Mouse (Mus musculus) urinary bladder, postnatal 36 days (tissue): ENCODE measurements around the gene Gm12184.
"Not testable (repeated sequence)": the region's sequence is repeated elsewhere in the genome, so short reads cannot be mapped to it uniquely, and the experiment has no call there.

ENCODE experiments used
- DNase-seq, 2 experiments: peaks; one replicate each; pipeline ENCODE4 v3.0.0; 2022; ENCODE audit warnings: low spot score in 2 of 2, mixed read lengths in 1 of 2

Gm12184 gene

DNA sequence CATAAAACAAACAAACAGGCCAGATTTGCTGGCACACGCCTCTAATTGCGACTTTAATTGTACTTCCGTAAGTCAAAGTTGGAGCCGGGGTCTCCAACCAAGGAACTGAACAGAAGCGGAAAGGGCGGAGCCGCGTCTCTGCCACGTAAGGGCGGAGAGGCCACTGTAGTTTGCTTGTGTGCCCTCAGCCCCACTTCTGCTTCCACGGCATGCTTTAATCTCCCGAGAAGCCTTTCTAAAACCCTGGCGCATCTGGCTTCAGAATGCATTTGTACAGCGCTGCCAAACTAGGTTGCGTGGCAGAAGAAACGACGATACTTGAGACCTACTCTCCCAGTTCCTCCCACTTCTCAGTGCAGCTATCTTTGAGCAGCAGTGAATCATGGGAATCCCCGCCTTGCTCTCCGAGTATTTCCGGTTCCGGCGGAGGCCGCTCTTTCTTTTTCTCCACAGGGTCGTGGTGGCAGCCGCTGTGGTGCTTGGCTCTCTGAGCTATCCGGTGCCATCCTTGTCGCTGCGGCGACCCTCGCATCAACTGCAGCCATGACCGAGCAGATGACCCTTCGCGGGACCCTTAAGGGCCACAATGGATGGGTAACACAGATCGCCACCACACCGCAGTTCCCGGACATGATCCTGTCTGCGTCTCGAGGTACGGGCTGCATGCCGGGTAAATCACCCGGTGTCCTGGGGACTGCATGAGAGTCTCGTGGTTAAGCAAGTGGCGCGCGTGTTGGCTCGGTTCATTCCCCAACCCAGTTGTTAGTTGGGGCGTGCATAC is 26.3 kb downstream of the Gm12184 start, which contains the start of gene Rack1:
Gene Rack1, plus strand, starts transcription at position 412 of the 781 bp plus-strand sequence.
- DNase-seq, result peak; percentile 87

DNA sequence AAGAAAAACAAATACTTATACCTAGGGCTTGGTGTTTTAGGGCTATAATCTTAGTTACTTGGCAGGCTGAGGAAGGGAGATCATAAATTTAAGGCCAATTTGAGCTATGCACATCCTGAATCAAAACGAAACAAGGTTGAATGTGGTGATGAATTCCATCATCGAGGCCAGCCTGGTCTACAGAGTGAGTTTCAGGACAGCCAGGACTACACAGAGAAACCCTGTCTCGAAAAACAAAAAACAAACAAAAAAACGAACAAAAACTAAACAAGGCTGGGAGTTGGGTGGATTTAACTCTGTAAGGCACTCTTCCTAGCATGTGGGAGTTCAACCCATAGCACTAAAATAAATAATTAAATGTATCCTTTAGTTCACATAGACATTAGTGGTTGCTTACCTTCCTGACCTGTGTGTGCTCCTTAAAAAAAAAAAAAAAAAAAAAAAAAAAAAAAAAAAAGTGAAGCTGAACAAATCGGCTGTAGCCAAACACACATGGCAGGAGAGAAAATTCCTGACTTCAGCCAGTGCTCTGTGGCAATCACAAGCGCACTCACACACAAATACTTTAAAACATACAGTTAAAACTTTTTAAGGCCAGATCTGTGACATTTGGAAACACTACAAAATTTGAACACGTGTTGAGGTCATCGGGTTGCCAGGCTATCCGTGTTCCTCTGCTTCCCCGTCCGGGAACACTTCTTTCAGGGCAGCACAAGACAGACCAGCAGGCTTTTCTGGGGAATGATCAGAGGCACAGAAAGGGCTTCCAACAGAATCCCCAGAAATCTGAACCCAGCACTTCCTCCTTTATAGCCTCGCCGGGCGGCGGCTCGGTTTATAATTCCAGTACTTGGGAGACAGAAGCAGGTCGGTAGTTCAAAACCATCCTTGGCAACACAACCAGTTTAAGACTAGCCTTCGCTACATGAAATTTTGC is 27.2 kb downstream of the Gm12184 start:
- DNase-seq, result peak in 1 of 2 experiments; percentile 15

DNA sequence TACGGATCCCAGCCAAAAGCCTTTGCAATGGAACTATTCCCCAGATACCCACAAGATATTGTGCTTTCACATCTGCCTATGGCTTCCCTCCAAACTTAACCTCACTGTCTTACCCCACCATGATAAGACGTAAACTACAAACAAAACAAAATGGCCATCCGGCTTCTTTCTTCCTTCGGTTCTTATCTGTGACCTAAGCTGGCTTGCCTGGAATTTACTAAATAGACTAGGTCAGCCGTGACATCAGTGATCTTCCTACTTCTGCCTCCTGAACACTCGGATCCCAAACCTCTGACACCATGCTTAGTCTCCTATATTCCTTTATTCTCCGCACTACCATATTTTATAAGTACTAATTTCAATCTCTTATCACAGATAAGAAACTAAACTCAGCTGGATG is 28.1 kb downstream of the Gm12184 start:
- DNase-seq, result no peak

DNA sequence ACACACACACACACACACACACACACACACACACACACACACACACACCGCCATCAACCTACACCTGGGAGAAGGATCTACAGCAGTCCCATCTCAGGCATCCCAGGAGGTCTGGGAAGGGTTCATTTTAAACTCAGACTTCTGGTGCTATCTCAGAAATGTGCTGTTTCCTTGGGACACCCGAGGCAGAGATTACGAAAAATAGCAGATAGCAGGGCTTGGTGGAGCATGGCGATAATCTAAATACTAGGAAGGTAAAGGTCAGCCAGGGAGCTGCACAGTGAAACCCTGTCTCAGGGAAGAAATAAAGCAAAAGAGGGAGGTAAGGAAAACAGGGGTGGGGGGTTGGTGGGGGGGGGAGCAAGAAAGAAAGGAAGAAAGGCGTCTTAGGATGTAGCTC is 29.2 kb downstream of the Gm12184 start:
- DNase-seq, result no peak

DNA sequence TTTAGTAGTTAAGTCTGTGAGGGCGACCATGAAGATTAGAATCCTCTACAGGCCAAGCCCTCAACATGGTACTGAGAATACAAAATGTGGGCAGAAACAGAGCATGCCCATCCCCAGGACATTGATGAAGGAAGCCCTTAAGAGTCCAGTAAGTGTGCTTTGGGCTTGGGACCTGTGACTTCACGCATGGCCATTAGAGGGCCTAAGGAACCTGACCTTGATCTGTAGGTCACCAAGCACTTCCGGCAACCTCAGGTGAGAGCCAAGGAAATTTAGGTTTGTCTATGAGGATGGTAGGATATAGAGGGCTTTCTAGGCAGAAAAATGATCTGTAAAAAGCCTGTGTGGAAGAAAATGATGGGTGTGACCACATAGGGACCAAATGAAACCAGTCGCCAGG is 30.2 kb downstream of the Gm12184 start:
- DNase-seq, result no peak

DNA sequence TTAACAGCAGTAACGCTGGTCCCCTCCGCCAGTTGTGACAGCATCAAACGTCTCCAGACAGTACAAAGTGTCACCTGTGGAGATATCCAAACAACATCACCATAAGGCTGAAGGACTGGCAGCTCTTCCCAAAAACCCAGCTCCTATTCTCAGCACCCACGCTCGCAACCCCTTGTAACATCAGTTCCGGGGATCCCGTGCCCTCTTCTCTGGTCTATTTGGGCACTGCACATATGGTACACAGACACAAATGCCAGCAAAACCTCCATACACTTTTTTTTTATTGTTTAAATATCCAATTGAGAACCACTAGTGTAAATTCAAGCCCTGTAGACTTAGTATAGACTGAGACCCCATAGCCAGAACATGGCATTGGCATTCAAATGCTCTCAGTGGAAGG is 31.2 kb downstream of the Gm12184 start:
- DNase-seq, result no peak

DNA sequence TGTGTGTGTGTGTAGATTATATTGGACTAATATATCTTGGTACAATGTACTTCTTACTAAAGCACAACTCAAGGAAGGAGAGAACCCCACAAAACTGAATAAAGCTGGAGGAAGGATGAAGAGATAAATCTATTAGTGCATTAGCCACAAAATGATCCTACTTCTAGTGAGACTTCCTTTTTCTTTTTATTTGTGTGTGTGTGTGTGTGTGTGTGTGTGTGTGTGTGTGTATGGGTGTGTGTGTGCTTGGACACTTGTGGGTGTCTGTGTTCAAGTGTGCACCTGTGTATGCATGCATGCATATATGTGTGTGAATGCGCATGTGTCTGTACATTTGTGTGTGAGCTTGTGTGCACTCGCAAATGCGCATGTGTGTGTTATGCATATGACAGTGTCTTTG is 33.3 kb downstream of the Gm12184 start:
- DNase-seq, result no peak

DNA sequence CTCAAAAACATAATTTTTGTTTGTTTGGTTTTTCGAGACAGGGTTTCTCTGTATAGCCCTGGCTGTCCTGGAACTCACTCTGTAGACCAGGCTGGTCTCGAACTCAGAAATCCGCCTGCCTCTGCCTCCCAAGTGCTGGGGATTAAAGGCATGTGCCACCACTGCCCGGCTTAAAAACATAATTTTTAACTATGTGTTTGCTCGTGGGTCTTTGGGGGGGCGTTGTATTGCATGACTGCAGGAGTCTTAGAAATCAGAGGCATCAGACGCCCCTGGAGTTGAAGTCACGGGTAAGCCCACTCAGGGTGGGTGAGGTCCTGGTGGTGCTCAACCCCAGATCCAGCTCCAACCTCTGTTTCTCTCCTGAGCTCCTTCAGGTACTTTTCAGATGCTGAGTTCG is 34.6 kb downstream of the Gm12184 start:
- not testable (repeated sequence) for DNase-seq

DNA sequence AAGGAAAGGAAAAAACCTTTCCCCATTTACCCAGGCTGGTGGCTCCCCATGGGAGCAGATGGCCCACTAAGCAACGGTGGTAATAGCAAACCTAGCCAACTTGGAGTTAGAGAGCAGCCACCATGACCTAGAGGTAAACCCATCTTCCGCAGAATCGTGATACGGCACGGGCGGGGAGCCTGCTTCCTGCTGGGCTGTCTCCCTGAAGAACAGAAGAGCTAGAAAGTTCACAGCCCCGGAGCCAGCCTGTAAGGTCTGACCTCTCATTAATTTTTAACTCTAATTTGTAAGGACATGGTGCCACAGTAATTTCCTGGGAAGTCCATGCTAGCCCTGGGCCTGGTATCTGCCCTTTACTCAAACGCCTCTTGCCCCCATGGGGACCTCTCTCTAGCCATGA is 35.5 kb downstream of the Gm12184 start:
- no peak for DNase-seq

DNA sequence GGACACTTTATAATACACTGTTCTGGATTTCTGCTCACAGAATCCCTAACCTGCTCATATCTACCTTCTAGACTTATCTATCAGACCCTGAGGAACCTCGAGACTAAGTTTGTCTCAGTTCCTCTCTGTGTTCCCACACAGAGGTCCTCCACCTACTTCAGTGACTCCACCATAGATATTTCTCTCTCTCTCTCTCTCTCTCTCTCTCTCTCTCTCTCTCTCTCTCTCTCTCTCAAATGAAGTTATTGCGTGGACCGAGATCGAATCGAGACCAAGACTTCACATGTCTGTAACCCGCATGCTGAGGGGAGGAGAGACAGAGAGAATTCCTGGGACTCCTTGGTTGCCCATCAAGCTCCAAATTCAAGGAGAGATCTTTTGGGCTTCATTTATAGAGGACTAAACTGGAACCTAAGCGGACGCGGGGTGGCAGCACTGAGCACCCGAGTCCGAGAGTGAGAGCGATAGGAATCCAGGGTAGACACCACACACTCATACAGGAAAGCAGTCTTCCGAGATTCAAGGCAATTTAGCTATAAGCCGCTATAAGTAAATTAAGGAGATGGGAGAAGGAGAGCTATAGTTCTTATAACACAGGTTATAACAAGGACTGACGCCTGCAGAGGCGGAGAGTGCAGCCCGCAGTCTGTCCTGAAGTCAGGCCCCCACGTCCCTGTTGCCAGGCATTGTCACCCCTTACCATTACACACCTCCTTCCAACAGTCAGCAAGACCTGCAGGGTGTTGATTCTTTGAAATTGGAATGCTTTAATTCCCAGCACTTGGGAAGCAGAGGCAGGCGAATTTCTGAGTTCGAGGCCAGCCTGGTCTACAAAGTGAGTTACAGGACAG is 36.3 kb downstream of the Gm12184 start:
- DNase-seq, result peak; percentile 78 to 85

DNA sequence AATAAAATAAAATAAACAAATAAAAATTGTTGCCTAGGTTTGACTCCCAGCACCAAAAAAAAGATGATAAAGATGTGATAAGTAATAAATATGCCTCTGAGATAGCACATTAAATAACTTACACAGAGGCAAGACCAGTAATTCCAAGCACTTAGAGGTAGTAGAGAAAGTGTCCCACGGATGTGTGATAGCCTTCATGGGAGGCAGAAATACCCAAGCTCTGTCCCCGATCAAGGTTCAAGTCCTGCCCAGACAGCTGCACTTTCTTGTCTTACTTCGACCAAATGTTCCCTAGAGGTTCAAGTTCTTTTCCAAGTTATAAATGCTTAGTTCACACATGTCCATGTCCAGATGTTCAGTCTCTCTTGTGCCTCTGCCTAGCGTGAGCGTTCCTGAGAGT is 37.2 kb downstream of the Gm12184 start:
- no peak for DNase-seq

DNA sequence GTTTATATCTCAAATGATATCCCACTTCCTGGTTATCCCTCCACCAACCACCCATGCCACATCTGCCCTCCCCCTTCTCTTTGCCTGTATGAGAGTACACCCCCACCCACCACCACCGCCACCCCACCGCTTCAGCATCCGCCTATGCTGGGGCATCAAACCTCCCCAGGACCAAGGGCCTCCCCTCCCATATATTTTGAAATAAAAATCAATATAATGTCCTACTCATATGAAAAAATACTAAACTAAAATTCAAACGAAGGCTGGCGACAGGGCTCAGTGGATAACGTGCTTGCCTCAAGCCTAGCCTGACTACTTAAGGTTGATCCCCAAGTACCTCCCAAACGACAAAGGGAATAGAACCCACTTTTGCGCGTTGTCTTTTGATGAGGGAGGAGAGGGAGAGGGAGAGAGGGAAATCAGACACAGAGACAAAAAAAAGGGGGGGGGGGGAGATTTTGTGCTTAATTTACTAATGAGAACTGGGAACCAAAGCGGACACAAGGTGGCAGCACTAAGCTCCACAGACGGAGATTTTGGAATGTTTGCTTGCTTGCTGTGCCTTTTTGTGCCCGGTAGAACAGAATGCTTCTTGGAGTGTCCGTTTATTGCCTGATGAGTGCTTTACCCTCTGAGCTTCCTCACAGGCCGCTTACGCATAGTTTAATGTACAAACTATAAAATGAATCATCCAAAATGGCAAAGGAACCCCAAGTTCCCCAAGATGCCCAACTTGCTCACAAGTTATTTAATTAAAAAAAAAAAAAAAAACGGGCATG is 38.0 kb downstream of the Gm12184 start:
- peak; percentile 55 to 74 for DNase-seq

DNA sequence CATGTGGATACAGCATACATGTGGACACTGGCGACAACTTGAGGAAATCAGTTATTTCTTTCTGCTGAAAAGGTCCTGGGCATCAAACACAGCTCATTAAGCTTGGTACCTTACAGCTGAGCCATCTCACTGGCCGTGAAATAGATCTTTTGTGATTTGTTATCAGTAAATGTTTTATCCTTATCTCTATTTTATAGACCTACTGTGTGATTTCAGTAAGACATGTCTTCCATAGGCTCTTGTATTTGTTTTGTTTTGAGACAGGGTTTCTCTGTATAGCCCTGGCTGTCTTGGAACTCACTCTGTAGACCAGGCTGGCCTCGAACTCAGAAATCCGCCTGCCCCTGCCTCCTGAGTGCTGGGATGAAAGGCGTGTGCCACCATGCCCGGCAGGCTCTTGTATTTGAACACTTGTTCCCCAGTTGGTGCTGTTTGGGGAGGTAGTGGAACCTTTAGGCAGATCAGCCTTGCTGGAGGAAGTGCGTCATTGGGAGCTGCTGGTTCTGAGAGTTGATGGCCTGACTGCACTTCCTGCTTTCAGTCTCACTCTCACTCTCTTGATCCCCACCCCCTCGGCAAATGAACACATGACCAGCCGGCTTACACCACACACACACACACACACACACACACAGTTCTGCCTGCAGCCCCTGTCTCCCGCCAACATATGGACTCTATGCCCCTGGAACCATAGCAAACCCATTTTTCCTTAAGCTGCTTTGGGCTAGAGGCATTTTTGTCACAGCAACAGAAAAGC is 38.8 kb downstream of the Gm12184 start:
- DNase-seq, result no peak

DNA sequence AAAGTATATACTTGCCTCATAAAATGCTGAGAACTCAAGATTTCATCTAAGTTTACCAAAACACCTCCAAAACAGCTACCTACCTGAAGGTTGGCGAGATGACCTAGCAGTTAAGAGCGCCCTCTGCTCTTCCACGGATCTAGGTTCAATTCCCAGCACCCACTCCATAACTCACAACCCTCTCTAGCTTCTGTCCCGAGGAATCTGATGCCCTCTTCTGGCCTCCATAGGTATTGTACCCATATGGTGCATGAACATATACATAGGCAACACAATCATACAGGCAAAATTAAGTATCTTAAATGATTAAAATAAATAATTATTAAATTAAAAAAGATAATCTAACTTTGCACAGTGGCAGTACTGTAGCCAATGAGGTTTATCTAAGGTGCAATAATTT is 44.2 kb downstream of the Gm12184 start:
- no peak for DNase-seq

DNA sequence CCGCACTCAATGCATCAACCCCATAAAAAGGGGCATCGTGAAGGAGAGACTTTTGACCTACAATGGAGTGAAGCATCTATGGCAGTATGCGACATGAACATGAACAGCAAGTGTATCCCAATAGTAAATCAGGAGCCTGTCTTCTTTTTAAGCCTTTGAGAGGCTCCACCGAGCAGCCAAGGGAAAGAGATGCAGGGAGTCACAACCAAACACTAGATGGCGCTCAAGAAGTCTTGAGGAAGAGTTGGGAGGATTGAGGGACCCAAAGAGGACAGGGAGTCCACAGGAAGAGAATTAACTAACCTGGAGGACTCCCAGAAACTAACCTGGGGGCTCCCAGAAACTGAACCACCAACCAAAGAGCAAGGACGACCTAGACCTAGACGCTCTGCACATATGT is 47.0 kb downstream of the Gm12184 start:
- no peak for DNase-seq

DNA sequence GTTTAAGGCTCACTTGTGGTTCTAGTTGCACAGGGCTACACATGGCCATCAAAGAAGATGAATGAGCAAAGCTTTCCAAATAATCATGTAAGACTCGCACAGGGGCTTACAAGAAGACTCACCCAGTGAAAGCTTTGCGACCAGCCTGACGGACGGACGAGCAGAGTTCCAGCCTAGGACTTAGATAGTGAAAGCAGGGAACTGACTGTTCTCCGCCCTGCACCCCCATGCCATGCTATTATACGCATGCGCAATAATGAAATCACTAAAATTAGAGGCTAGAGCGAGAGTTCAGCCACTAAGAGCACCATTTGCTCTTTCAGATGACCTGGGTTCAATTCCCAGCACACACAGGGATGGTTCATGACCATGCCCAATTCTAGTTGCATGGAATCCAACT is 49.2 kb downstream of the Gm12184 start:
- no peak for DNase-seq

DNA sequence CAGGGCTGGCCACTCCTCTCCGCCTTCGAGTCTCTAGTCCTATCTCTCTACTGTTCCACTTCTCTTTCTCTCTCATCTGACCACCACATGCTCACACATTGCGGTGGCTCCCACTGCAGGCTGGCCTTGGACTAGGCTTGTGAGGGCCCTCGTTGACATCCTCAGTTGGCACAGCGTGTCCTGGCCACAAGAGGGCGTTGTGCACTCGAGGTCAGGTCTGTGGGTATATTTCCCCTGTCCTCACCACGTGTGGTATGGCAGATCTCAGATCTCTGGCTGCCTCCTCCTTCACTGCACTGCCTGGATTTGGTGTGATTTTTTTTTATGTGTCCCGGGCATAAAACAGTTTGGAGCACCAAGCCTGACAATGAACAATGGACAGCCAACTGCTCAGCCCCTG is 49.8 kb downstream of the Gm12184 start:
- no peak for DNase-seq

DNA sequence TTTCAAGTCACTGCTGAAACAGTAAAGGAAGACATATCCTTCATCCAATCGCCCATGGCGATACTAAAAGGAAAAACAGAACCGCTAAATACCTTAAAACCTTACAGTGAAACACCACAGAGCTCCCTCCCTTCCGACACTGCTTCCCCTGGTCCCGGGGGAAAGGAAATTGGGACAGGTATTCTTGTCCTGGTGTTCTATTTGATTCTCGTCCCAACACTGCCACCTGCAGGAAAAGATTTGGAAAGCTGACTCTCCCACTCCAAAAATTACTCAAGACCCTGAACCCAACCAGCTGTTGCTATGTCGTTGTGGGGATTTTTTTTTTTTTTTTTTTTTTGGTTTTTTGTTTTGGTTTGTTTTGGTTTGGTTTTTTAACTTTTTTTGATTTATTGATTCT is 51.0 kb downstream of the Gm12184 start:
- no peak for DNase-seq
